Mouse (Mus musculus): ENCODE measurements around the gene Ccn2. TPM values are rescaled to one million over a fixed set of nuclear protein-coding genes. Genes with fewer than 3 reads are reported as not detected.

The Ccn2 gene
- total RNA-seq, 2 experiments from 2014 or later, result 20.2 to 57.0 TPM

- intact Hi-C loops (cut with DNase I; ENCODE audit: low total_unique reads), result no loop called here
- no peak for DNase-seq
Observed at GRCm38 (mm10) chr10:24635884-24636283, 40.6 kb downstream of the Ccn2 start.

- intact Hi-C loops (cut with DNase I; ENCODE audit: low total_unique reads), result no loop called here
- no peak for DNase-seq
Observed at GRCm38 (mm10) chr10:24636986-24637385, 41.7 kb downstream of the Ccn2 start.

DNA sequence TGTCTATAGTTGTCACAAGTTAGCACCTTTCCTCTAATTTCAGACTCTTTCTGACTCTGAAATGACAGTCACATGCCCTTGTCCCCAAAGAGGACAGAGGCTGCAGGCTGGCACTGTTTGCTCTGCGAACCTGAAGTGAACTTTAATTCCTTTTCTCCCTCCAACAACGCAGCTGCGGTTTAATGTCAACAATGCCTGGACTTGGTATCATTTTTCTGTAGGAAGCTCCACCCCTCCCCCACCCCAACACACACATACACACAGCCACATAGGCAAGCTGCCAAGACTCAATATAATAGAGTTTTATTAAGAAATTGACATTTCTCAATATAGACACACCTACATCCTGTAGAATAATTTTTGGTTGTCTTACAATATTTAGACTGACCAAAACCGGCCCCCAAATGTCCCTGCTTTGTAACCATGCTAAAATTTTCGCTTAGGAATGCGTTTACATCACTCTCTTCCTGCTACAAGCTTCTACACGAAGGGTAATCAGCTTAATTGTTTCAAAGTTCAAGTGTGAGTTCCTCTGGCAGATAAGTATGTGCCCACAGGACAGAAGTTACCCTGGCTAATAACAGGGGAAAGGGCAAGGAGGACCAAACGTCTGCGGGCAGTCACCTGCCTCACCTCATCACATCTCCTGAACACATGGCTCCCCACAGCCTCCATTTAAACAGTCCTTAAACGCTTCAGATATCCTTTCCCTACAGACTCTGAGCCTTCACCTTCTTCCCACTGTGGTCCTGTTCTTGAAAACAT lies 43.2 kb downstream of the Ccn2 start:
- no peak for DNase-seq
- intact Hi-C loops (cut with DNase I; ENCODE audit: low total_unique reads), result no loop called here

- no peak for DNase-seq
- intact Hi-C loops (cut with DNase I; ENCODE audit: low total_unique reads), result no loop called here
Observed at GRCm38 (mm10) chr10:24639596-24639995, 44.4 kb downstream of the Ccn2 start.

DNA sequence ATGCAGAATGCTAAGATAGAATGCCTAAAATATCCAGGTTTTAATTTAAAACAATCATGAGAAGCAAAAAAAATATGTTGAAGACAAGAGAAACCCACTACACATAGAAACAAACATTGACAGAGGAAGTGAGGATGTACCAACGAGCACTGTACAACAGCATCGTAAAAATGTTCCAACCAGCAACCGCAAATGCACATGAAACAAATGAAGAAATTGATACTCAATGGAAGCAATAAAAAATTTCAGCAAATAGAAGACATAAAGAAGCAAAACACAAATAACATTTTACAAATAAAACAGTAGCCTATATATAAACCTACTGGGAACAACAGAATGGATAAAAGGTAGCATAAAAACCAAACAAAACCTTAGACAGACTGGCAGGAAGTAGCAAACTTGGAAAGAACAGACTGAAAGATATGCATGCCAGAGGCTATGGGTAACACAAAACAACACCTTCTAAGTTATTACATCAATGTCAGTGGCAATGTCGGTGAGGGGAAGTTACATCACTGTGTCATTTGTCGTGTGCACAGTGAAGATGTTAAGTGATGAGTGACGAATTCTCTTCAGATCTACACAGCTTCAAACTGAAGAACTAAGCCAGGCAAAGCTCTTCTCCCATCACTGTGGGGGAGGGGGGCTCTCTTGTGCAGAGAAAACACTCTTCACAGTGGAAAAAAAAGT lies 45.1 kb downstream of the Ccn2 start:
- intact Hi-C loops (cut with DNase I; ENCODE audit: low total_unique reads), result no loop called here

DNA sequence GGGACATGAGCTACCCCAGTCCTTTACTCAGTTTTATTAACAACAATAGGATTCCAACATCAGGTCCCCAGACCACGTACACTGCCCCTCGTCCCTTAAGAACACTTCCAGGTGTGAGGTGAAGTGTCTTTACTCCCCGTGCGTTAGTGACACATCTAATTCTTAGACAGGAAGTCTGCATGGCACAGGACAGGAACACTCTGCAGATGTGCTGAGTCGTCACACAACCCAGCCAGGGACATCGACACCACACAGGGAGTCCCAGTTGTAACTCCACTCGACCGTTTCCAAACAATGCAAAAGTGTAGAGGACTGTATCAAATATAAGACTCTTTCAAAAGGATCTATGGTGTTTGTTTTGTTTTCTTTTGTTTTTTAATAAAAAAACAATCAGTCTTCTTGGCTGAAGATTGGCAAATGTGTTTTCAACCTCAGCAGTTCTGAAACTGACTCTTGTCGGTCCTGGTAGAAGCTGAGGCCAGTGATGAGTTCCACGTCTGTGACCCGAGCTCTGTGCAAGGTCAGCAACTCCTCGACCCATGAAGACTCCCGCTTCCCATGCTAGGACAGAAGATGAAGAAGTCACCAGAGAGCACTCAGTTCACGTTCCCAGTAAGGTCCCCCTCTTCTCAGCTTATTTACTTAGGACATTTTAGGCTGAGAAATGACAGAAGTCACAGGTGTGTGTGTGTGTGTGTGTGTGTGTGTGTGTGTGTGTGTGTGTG lies 46.3 kb downstream of the Ccn2 start:
- intact Hi-C loops (cut with DNase I; ENCODE audit: low total_unique reads), result no loop called here
- no peak for DNase-seq

More for the DNA sequence above, 45.1 kb downstream of the Ccn2 start:
- DNase-seq, result no peak

DNA sequence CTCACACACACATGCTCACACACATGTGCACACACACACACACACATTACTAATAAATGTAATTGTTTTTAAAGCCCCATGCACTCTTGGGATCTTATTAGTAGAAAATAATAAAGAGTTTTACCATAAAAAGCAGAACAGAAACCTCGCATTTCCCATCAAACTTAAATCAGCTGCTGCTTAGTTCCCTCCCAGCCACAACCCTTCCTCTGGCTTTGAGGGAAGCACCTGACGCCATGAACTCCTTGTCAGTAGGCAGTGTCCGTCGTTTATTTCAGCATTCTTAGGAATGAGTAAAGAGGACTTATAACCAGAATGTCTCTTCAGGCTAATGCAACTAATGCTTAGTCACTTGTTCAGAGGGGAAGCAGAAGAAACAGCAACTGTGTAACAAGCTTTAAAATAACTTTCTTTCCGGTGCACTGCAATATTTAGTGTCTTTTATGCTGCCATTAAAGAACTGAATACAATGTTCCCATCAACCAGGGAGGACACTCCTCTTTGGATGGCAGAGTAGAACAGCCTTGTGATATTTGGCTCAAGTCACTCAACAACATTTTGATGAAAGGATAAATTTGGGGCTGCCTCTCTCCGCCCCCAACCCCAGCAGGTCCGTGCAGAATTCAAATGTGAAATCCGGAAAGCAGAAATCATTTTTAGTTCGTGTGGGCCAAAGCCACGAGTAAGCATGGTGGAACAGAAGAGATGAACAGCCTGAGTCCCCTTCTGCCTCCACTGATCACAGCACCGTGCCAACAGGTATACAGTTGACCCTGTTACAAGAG lies 47.7 kb downstream of the Ccn2 start:
- no peak for DNase-seq
- intact Hi-C loops (cut with DNase I; ENCODE audit: low total_unique reads), result no loop called here

DNA sequence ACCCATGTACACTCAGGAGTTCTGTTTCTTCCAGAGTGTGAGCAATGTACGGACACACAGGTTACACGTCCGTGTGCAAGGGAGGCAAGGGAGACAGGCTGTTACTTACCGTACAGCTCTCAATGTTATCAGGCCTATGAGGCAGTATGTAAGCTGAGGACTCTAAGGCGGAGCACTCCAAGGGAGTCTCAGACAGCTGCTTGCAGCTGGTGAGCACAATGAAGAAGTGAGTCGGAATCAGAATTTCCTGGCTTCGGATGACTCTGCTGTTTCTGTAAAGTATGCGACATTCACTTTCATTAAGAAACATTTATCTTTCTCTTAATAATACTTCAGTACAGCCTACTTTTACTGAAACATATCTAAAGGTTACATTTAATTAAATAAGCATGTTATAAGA lies 49.9 kb downstream of the Ccn2 start:
- no peak for DNase-seq
- intact Hi-C loops (cut with DNase I; ENCODE audit: low total_unique reads), result no loop called here

Other genes starting within 250 kb of the Ccn2 start
- gene Enpp1, start 116.7 kb downstream of the Ccn2 start, total RNA-seq (2021), result 1 to 10 TPM; 5.9 to 6.4 TPM
- 1 to 10 TPM; 5.5 to 7.5 TPM for gene Enpp3, start 247.4 kb downstream of the Ccn2 start, total RNA-seq (2021)